Mouse (Mus musculus) heart, embryonic 11.5 days (tissue): ENCODE measurements around the gene Kcnj9. TPM values are rescaled to one million over a fixed set of nuclear protein-coding genes. Genes with fewer than 3 reads are reported as not detected.

Experiments used
- ATAC-seq: fragments of 200-750 bp; cut with Nextera tagmentation; replicated peaks from 2 replicates; pipeline ENCODE4 v1.8.0; 2017; ENCODE audit warnings: moderate library complexity; ENCODE audit not compliant: insufficient number of reproducible peaks, low FRiP score, low TSS enrichment
- H3K27ac ChIP-seq: fragments of 300-500 bp; sonication (generic); 2 replicates; pipeline ENCODE4 v1.5.1; 2014; ENCODE audit warnings: mild to moderate bottlenecking, low read depth, low read length
- H3K27me3 ChIP-seq: fragments of 300-500 bp; sonication (generic); 2 replicates; pipeline ENCODE4 v1.6.1; 2014; ENCODE audit warnings: mild to moderate bottlenecking, low read length, mixed read lengths; ENCODE audit not compliant: control insufficient read depth, insufficient read depth
- H3K36me3 ChIP-seq: fragments of 300-500 bp; sonication (generic); 2 replicates; pipeline ENCODE4 v1.6.1; 2014; ENCODE audit warnings: mild to moderate bottlenecking, low read length, moderate library complexity, mixed read lengths; ENCODE audit not compliant: control insufficient read depth, insufficient read depth
- H3K4me1 ChIP-seq: fragments of 300-500 bp; sonication (generic); 2 replicates; pipeline ENCODE4 v1.6.1; 2014; ENCODE audit warnings: low read length; ENCODE audit not compliant: control insufficient read depth, insufficient read depth
- H3K4me2 ChIP-seq: fragments of 300-500 bp; sonication (generic); 2 replicates; pipeline ENCODE4 v1.6.1; 2014; ENCODE audit warnings: mild to moderate bottlenecking, moderate library complexity
- H3K4me3 ChIP-seq: fragments of 300-500 bp; sonication (generic); 2 replicates; pipeline ENCODE4 v1.5.1; 2014; ENCODE audit warnings: low read depth, low read length
- H3K9ac ChIP-seq: fragments of 300-500 bp; sonication (generic); 2 replicates; pipeline ENCODE4 v1.6.1; 2014; ENCODE audit warnings: mild to moderate bottlenecking, low read depth, low read length, moderate library complexity
- H3K9me3 ChIP-seq: fragments of 300-500 bp; sonication (generic); replicated peaks from 2 replicates; pipeline ENCODE4 v1.6.1; 2016; ENCODE audit warnings: low read length; ENCODE audit not compliant: control insufficient read depth
- WGBS: fragments of 180-500 bp; shearing (Covaris S2); extraction: QIAGEN DNeasy Blood & Tissue Kit; methylation state at CpG from one replicate; pipeline ENCODE4 v1.1.7; 2014; ENCODE audit not compliant: insufficient replicate concordance; 5-methylcytosine and 5-hydroxymethylcytosine counted together
- polyA plus RNA-seq: library from polyadenylated mRNA; unstranded; fragments of >200 nt; fragmentation: Nextera tagmentation; extraction: Ambion mirVana; gene quantifications from 2 replicates; pipeline ENCODE4 v1.2.1, GENCODE M21; 2014

The Kcnj9 gene
- polyA plus RNA-seq, 1 experiment from 2014 or later, result 0.59 TPM

DNA sequence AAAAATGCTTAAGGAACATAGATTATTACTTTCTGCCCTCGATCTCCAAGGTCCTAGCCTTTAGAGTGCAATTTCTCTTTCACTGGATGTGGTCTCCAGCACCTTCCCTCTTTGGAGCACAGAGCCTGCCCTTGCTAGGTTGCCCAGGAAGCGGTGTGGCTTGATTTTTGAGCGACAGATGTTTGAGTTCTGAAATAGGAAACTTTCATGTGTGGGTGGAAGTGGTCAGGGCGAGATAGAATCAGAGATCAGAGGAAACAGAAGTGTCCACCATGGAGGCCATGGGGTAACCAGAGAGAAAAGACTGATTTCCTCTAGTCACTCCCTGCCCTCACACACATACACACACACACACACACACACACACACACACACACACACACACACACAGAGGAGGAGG, 22.9 kb downstream of the Kcnj9 start:
- no peak overlapping the region for H3K27ac ChIP-seq
- 64% methylated on average over 4 of the region's 4 CpGs for WGBS
- ATAC-seq, result no peak
- H3K4me1 ChIP-seq, result peaks cover 21% of the 10 kb centered on the region
- no peaks in the 10 kb centered on the region for H3K27me3 ChIP-seq
- no peaks in the 10 kb centered on the region for H3K9me3 ChIP-seq
- no peak overlapping the region for H3K4me2 ChIP-seq
- no peaks in the 10 kb centered on the region for H3K36me3 ChIP-seq
- no peak overlapping the region for H3K4me3 ChIP-seq
- H3K9ac ChIP-seq, result no peak overlapping the region

DNA sequence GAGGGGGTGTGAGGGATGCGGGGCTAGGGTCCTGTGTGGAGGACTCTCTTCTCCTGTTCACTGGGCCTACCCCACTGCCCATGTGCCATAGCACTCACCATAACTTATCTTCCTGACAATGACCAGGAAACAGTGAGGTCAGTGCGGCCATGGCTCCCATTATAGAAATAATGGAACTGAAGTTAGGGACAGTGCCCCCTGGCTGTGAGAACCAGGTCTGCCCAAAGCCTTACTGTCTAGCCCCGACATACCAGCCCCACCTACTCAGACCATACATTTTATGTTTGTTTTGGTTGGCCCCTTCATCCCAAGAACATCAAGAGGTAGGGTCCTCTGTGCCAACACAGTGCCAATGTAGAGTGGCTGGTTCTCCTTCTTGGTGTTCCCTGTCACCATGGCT, 23.5 kb downstream of the Kcnj9 start:
- no peaks in the 10 kb centered on the region for H3K36me3 ChIP-seq
- peaks cover 22% of the 10 kb centered on the region for H3K4me1 ChIP-seq
- no peaks in the 10 kb centered on the region for H3K27me3 ChIP-seq

DNA sequence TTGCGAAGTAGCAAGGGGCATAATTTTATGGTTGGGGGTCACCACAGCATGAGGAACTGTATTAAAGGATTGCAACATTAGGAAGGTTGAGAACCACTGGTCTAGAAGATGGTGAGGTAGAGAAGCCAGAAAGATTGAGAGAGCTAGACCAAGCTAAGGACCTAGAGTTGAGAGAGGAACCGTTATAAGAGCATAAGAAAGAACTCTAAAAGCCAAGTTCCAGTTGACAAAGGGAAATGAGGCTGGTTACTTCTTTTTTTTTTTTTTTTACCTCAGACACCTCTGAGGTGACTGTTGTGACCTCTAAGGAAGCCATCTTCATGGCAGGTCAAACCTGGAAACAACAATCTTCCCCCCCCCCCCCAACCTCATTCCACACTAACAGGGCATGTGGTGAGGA, 24.0 kb downstream of the Kcnj9 start:
- no peak for ATAC-seq
- no peaks in the 10 kb centered on the region for H3K36me3 ChIP-seq
- 86% methylated on average over 2 of the region's 2 CpGs for WGBS
- H3K9ac ChIP-seq, result no peak overlapping the region
- no peak overlapping the region for H3K4me3 ChIP-seq
- H3K4me2 ChIP-seq, result no peak overlapping the region
- no peak overlapping the region for H3K27ac ChIP-seq
- H3K27me3 ChIP-seq, result no peaks in the 10 kb centered on the region
- peaks cover 27% of the 10 kb centered on the region for H3K4me1 ChIP-seq
- H3K9me3 ChIP-seq, result no peaks in the 10 kb centered on the region

More for the DNA sequence above, 23.5 kb downstream of the Kcnj9 start:
- H3K27ac ChIP-seq, result no peak overlapping the region
- no peak overlapping the region for H3K4me2 ChIP-seq
- WGBS, result 74% methylated on average over 3 of the region's 3 CpGs
- no peak for ATAC-seq
- no peak overlapping the region for H3K9ac ChIP-seq
- H3K4me3 ChIP-seq, result no peak overlapping the region
- H3K9me3 ChIP-seq, result no peaks in the 10 kb centered on the region

GRCm38 (mm10) chr1:172304443-172304842, 24.7 kb downstream of the Kcnj9 start:
- 49% methylated on average over 6 of the region's 6 CpGs for WGBS
- Histone ChIP-seq H3K36me3 (no peaks in the 10 kb centered on the region), H3K27ac (no peak overlapping the region), H3K9ac (no peak overlapping the region), H3K9me3 (no peaks in the 10 kb centered on the region), H3K4me3 (no peak overlapping the region), H3K4me2 (0 out of 2 replicates have a peak overlapping the region, but pooled peaks have one; percentile 3), H3K4me1 (peaks cover 32% of the 10 kb centered on the region), H3K27me3 (no peaks in the 10 kb centered on the region)
- ATAC-seq, result no peak

DNA sequence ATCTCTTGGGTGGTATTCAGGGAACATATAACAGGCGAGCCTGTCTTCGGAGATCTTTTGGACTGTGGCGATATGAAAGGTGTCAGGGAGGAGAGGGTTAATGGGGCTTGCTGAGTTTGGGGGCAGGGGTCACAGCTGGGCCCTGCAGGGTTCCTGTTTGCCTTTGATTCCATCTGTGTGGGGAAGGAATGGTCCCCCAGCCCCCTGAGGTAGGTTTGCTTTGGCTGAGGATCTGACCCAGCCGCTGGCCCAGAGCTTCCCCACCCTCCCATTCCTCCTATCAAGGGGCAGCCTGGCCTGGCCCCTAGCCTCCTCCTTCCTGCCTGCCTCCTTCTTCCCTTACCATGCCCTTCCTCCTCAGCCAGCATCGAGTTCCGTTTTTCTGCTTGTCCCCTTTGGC, 26.3 kb downstream of the Kcnj9 start:
- H3K4me1 ChIP-seq, result peaks cover 39% of the 10 kb centered on the region
- H3K36me3 ChIP-seq, result no peaks in the 10 kb centered on the region
- H3K27me3 ChIP-seq, result no peaks in the 10 kb centered on the region
- no peak overlapping the region for H3K9ac ChIP-seq
- no peak overlapping the region for H3K4me2 ChIP-seq
- no peak overlapping the region for H3K27ac ChIP-seq
- no peak for ATAC-seq
- no peaks in the 10 kb centered on the region for H3K9me3 ChIP-seq
- WGBS, result 30% methylated on average over 6 of the region's 6 CpGs
- H3K4me3 ChIP-seq, result no peak overlapping the region

GRCm38 (mm10) chr1:172302311-172302710, 26.8 kb downstream of the Kcnj9 start:
- Histone ChIP-seq H3K4me2 (no peak overlapping the region), H3K9ac (no peak overlapping the region), H3K27me3 (no peaks in the 10 kb centered on the region), H3K36me3 (no peaks in the 10 kb centered on the region), H3K27ac (no peak overlapping the region), H3K4me3 (no peak overlapping the region), H3K4me1 (peaks cover 39% of the 10 kb centered on the region), H3K9me3 (no peaks in the 10 kb centered on the region)
- no peak for ATAC-seq
- 56% methylated on average over 3 of the region's 3 CpGs for WGBS

DNA sequence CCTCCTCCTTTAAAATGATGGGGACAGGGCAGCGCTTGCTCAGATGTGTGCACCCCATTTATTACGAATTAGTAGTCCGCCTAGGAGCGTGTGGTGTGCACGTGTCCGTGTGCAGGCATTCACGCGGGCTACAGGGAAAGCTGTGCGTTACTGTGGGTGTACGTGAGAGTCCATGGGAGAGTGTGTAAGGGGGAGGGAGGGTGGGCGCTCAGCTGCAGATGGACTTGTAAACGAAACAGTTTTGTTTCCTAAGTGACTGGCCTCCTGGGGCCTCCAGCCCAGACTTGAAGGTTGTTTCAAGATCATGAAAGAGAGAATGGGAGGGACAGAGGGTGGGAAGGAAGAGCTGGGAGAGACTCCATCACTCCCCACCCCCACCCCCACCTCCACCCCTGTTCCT, 27.9 kb downstream of the Kcnj9 start:
- Histone ChIP-seq H3K36me3 (no peaks in the 10 kb centered on the region), H3K9me3 (no peaks in the 10 kb centered on the region), H3K27ac (no peak overlapping the region), H3K4me3 (no peak overlapping the region), H3K4me1 (peaks cover 49% of the 10 kb centered on the region), H3K27me3 (no peaks in the 10 kb centered on the region), H3K4me2 (no peak overlapping the region), H3K9ac (no peak overlapping the region)
- ATAC-seq, result no peak
- 47% methylated on average over 12 of the region's 12 CpGs for WGBS

GRCm38 (mm10) chr1:172300247-172300646, 28.9 kb downstream of the Kcnj9 start:
- Histone ChIP-seq H3K9me3 (no peaks in the 10 kb centered on the region), H3K27me3 (no peaks in the 10 kb centered on the region), H3K27ac (peak overlapping the region; percentile 48), H3K36me3 (no peaks in the 10 kb centered on the region), H3K4me2 (no peak overlapping the region), H3K4me1 (peaks cover 58% of the 10 kb centered on the region), H3K9ac (peak overlapping the region; percentile 3; the same call in 1 of the 2 replicates), H3K4me3 (no peak overlapping the region)
- WGBS, result 45% methylated on average over 5 of the region's 5 CpGs
- ATAC-seq, result no peak

DNA sequence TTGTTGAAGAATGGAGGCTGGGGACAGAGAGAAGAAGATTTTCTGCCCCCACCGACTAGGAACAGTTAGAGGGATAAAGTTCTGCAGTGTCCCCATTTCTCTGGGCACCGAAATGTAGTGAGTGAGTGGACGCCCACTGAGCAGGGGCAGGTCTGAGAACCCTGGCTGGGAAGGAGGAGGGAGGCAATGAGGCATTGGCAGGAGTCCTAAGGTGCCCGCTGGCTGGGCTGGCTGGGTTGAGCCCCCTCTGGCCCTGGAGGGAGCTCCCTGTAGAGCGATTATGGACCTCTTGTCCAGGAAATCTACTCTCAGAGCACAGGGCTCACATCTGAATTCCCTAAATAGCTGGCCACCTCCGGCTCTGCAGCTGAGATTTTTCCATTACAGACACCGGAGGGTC, 29.6 kb downstream of the Kcnj9 start:
- ATAC-seq, result no peak
- H3K36me3 ChIP-seq, result no peaks in the 10 kb centered on the region
- no peaks in the 10 kb centered on the region for H3K9me3 ChIP-seq
- H3K4me3 ChIP-seq, result no peak overlapping the region
- 34% methylated on average over 7 of the region's 7 CpGs for WGBS
- peak overlapping the region; percentile 48 for H3K27ac ChIP-seq
- no peak overlapping the region for H3K4me2 ChIP-seq
- no peaks in the 10 kb centered on the region for H3K27me3 ChIP-seq
- no peak overlapping the region for H3K9ac ChIP-seq
- H3K4me1 ChIP-seq, result peaks cover 56% of the 10 kb centered on the region
